Mouse (Mus musculus) megakaryocyte, embryonic 14.5 days (primary cell): ENCODE data around the gene Meis1.

Experiments used
- FLI1 ChIP-seq: IDR thresholded peaks from 2 replicates; pipeline ENCODE4 v1.6.1; 2012; ENCODE audit warnings: low read length, inconsistent platforms, mixed read lengths
- GATA1 ChIP-seq: IDR thresholded peaks from 3 replicates; pipeline ENCODE4 v1.6.1; 2012; ENCODE audit warnings: mixed read lengths, low read length, inconsistent platforms, borderline replicate concordance

DNA sequence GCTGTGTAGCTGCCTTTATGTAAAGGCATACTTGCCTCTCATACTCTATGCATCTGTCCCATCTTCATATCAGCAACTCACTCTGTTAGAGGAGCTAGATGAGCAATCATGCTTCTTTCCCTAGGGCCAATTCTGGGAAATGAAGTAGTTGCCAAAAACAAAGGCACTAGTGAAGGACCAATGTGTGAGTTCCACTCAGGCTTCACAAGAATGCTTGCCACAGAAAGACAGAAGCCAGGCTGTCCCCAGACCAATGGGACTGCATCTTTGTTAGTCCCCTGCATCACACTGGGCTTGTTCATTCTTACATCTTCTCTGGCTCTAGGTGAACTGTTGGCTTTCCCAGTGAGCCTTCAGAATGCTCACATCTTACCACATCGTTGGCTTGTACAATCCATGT, 43.7 kb downstream of the Meis1 start:
- TF ChIP-seq GATA1 (no peak), FLI1 (no peak)
